Mouse (Mus musculus) neural tube, embryonic 11.5 days (tissue): Measurements from ENCODE around the gene Crb2. TPM values are rescaled to one million over a fixed set of nuclear protein-coding genes. Genes with fewer than 3 reads are reported as not detected.

ENCODE experiments used
- ATAC-seq: fragments of 200-750 bp; cut with Nextera tagmentation; 2 replicates; pipeline ENCODE4 v1.8.0; 2017; ENCODE audit warnings: moderate number of reproducible peaks, mild to moderate bottlenecking, moderate TSS enrichment, moderate library complexity; ENCODE audit not compliant: insufficient read depth, low FRiP score, low TSS enrichment
- DNase-seq: peaks from one replicate; pipeline ENCODE4 v3.0.0-alpha.2; 2015; ENCODE audit warnings: low spot score
- H3K27ac ChIP-seq: fragments of 300-500 bp; sonication (generic); 2 replicates; pipeline ENCODE4 v1.5.1; 2014; ENCODE audit warnings: low read depth, mild to moderate bottlenecking, low read length
- H3K27me3 ChIP-seq: fragments of 300-500 bp; sonication (generic); 2 replicates; pipeline ENCODE4 v1.6.1; 2014; ENCODE audit warnings: mild to moderate bottlenecking, low read length, mixed read lengths; ENCODE audit not compliant: control insufficient read depth, insufficient read depth
- H3K36me3 ChIP-seq: fragments of 300-500 bp; sonication (generic); 2 replicates; pipeline ENCODE4 v1.6.1; 2014; ENCODE audit warnings: mild to moderate bottlenecking, low read length, moderate library complexity, mixed read lengths; ENCODE audit not compliant: control insufficient read depth, insufficient read depth
- H3K4me1 ChIP-seq: fragments of 300-500 bp; sonication (generic); 2 replicates; pipeline ENCODE4 v1.6.1; 2014; ENCODE audit warnings: low read length, mixed read lengths; ENCODE audit not compliant: control insufficient read depth, insufficient read depth
- H3K4me2 ChIP-seq: fragments of 300-500 bp; sonication (generic); 2 replicates; pipeline ENCODE4 v1.6.1; 2014; ENCODE audit warnings: low read depth, mild to moderate bottlenecking, moderate library complexity
- H3K4me3 ChIP-seq: fragments of 300-500 bp; sonication (generic); 2 replicates; pipeline ENCODE4 v1.5.1; 2014; ENCODE audit warnings: low read depth, low read length
- H3K9ac ChIP-seq: fragments of 300-500 bp; sonication (generic); 2 replicates; pipeline ENCODE4 v1.6.1; 2014; ENCODE audit warnings: mild to moderate bottlenecking, low read length
- H3K9me3 ChIP-seq: fragments of 300-500 bp; sonication (generic); 2 replicates; pipeline ENCODE4 v1.6.1; 2016; ENCODE audit warnings: low read length; ENCODE audit not compliant: control insufficient read depth
- WGBS: fragments of 180-500 bp; shearing (Covaris S2); extraction: QIAGEN DNeasy Blood & Tissue Kit; methylation state at CpG from one replicate; pipeline ENCODE4 v1.1.7; 2014; 5-methylcytosine and 5-hydroxymethylcytosine counted together
- polyA plus RNA-seq: library from polyadenylated mRNA; unstranded; fragments of >200 nt; fragmentation: Nextera tagmentation; extraction: Ambion mirVana; gene quantifications from 2 replicates; pipeline ENCODE4 v1.2.1, GENCODE M21; 2014

Crb2 gene
- polyA plus RNA-seq, 1 experiment from 2014 or later = 8.4 TPM

DNA sequence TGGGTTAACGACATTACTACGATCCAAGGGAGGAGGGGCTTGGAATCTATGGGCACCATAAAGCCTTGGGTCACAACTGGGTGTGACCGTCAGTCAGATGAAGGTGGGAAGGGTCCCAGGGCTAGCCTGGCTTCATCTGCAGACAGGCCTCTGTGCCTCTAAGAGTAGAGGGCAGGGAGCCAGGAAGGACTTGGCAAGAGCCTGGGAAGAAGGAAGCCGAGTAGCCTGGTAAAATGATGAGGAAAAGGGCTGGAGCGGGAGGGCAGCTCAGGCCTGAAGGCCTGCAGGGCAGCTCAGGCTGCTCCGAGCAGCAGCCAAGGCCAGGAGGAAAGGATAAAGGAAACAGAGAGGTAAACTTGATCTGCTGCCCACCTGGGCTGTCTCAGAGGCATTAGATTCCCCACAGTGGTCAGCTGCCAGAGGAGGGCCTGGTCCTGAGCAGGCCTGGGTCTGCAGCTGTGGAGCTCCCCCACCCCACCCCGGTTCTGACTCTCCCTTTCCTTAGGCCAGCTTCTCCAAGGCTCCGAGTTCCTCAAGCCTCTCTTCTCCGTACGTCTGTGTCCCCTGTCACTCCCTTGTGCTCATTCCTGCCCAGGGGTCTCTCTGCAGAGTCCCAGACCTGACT lies 27.5 kb upstream of the Crb2 start:
- H3K9ac ChIP-seq = no peak overlapping the region
- ATAC-seq (no peak), DNase-seq (no peak)
- 41% methylated on average over 10 of the region's 10 CpGs for WGBS
- no peak overlapping the region for H3K4me2 ChIP-seq
- H3K27me3 ChIP-seq = no peaks in the 10 kb centered on the region
- no peaks in the 10 kb centered on the region for H3K4me1 ChIP-seq
- H3K27ac ChIP-seq = no peak overlapping the region
- no peak overlapping the region for H3K4me3 ChIP-seq
- no peaks in the 10 kb centered on the region for H3K9me3 ChIP-seq
- H3K36me3 ChIP-seq = no peaks in the 10 kb centered on the region

- no peak overlapping the region for H3K27ac ChIP-seq
- no peaks in the 10 kb centered on the region for H3K36me3 ChIP-seq
- H3K4me2 ChIP-seq = no peak overlapping the region
- H3K4me3 ChIP-seq = no peak overlapping the region
- DNase-seq (no peak), ATAC-seq (no peak)
- WGBS = 73% methylated on average over 6 of the region's 6 CpGs
- no peaks in the 10 kb centered on the region for H3K9me3 ChIP-seq
- no peaks in the 10 kb centered on the region for H3K4me1 ChIP-seq
- no peaks in the 10 kb centered on the region for H3K27me3 ChIP-seq
- H3K9ac ChIP-seq = no peak overlapping the region
Observed at GRCm38 (mm10) chr2:37749323-37749722, 26.7 kb upstream of the Crb2 start.

- Histone ChIP-seq H3K4me3 (no peak overlapping the region), H3K9me3 (no peaks in the 10 kb centered on the region), H3K27me3 (no peaks in the 10 kb centered on the region), H3K4me2 (no peak overlapping the region), H3K27ac (no peak overlapping the region), H3K9ac (no peak overlapping the region), H3K4me1 (no peaks in the 10 kb centered on the region), H3K36me3 (no peaks in the 10 kb centered on the region)
- WGBS = 96% methylated on average over 1 of the region's 1 CpGs
- DNase-seq (no peak), ATAC-seq (no peak)
Observed at GRCm38 (mm10) chr2:37751114-37751513, 24.9 kb upstream of the Crb2 start.

DNA sequence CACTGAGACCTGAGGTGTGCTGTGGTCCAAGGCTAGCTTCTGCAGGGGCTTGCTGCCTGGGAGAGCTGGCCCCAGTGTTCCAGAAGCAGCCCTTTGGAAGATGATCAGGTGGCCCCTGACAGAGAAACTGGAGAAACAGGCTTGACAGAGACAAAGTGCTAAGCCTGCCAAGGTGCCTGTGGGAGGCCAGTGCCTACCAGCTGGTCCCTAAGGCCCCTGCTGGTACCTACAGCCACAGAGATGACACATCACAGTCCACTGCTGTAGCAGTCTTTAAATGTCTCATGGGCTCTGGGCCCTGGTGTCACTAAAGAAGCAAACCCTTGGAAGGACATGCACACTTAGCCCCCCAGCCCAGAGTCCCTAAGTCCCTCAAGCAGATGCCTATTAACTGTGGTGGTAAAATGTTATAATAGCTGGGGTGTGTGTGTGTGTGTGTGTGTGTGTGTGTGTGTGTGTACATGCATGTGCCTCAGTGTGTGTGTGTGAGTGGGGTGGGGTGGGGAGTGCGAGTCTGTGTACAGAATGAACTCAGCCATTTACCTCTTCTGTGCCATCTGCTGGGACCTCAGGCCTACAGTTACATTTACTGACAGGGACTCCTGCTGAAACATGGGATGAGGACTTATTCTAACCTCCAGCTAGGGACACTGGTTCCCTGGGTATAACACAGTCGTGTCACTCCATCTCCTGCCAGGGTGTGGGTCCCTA lies 19.7 kb upstream of the Crb2 start:
- Histone ChIP-seq H3K27me3 (no peaks in the 10 kb centered on the region), H3K36me3 (no peaks in the 10 kb centered on the region), H3K27ac (no peak overlapping the region), H3K4me3 (no peak overlapping the region), H3K4me2 (no peak overlapping the region), H3K4me1 (peaks cover 8% of the 10 kb centered on the region; the same call in 1 of the 2 replicates), H3K9me3 (no peaks in the 10 kb centered on the region), H3K9ac (no peak overlapping the region)
- DNase-seq = no peak
- no peak for ATAC-seq
- 93% methylated on average over 2 of the region's 2 CpGs for WGBS

GRCm38 (mm10) chr2:37757016-37757415 lies 19.0 kb upstream of the Crb2 start:
- H3K27me3 ChIP-seq = no peaks in the 10 kb centered on the region
- DNase-seq = no peak
- H3K36me3 ChIP-seq = no peaks in the 10 kb centered on the region
- no peaks in the 10 kb centered on the region for H3K9me3 ChIP-seq
- no peak overlapping the region for H3K4me2 ChIP-seq
- H3K4me3 ChIP-seq = no peak overlapping the region
- H3K27ac ChIP-seq = no peak overlapping the region
- H3K9ac ChIP-seq = no peak overlapping the region
- no peak for ATAC-seq
- H3K4me1 ChIP-seq = peaks cover 8% of the 10 kb centered on the region; the same call in 1 of the 2 replicates
- 85% methylated on average over 5 of the region's 5 CpGs for WGBS

GRCm38 (mm10) chr2:37757784-37758183 lies 18.3 kb upstream of the Crb2 start:
- 76% methylated on average over 4 of the region's 4 CpGs for WGBS
- no peaks in the 10 kb centered on the region for H3K9me3 ChIP-seq
- DNase-seq (no peak), ATAC-seq (no peak)
- no peaks in the 10 kb centered on the region for H3K27me3 ChIP-seq
- peaks cover 8% of the 10 kb centered on the region; the same call in 1 of the 2 replicates for H3K4me1 ChIP-seq
- H3K4me3 ChIP-seq = no peak overlapping the region
- H3K4me2 ChIP-seq = no peak overlapping the region
- 0 out of 2 replicates have a peak overlapping the region, but pooled peaks have one; percentile 34 for H3K27ac ChIP-seq
- no peaks in the 10 kb centered on the region for H3K36me3 ChIP-seq
- no peak overlapping the region for H3K9ac ChIP-seq

- 0 out of 2 replicates have a peak overlapping the region, but pooled peaks have one; percentile 34 for H3K27ac ChIP-seq
- H3K36me3 ChIP-seq = no peaks in the 10 kb centered on the region
- H3K4me2 ChIP-seq = peak overlapping the region; percentile 20
- H3K9me3 ChIP-seq = no peaks in the 10 kb centered on the region
- no peaks in the 10 kb centered on the region for H3K27me3 ChIP-seq
- no peak overlapping the region; the same call in 1 of the 2 replicates for H3K4me3 ChIP-seq
- peaks cover 8% of the 10 kb centered on the region; the same call in 1 of the 2 replicates for H3K4me1 ChIP-seq
- WGBS = 12% methylated on average over 21 of the region's 21 CpGs
- DNase-seq (peak; percentile 60), ATAC-seq (peak; percentile 54)
- H3K9ac ChIP-seq = peak overlapping the region; percentile 45
Observed at GRCm38 (mm10) chr2:37758343-37759015, 17.6 kb upstream of the Crb2 start.

DNA sequence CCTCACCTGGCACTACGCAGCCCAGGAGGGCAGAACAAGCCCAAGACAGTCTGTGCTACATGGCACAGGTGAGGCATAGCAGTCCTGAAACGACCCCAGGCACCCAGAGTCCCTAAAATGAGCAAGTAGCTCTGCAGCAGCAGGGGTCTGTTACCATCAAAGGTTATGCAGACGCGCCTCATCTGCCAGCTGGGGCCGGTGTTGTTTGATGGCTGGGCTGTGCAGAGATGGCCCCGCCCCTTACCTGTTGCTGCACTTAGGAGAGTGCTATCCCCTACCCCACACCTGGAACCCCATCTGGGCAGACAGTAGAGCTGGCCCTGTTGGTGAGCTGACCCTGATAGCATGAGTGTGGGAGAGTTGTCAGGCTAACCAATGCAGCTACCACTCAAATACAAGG lies 15.4 kb upstream of the Crb2 start:
- Histone ChIP-seq H3K9ac (no peak overlapping the region), H3K9me3 (no peaks in the 10 kb centered on the region), H3K4me2 (no peak overlapping the region), H3K4me1 (peaks cover 25% of the 10 kb centered on the region), H3K27me3 (no peaks in the 10 kb centered on the region), H3K36me3 (no peaks in the 10 kb centered on the region), H3K27ac (no peak overlapping the region), H3K4me3 (no peak overlapping the region)
- ATAC-seq = no peak
- DNase-seq = no peak
- 19% methylated on average over 6 of the region's 6 CpGs for WGBS
